Mouse (Mus musculus): ENCODE data around the gene 6030408B16Rik. TPM values are rescaled to one million over a fixed set of nuclear protein-coding genes. Genes with fewer than 3 reads are reported as not detected.

The 6030408B16Rik gene
- under 1 TPM; 0.31 to 0.32 TPM for total RNA-seq (2021)
- long read RNA-seq, experiment 1 = 0 reads
- long read RNA-seq, experiment 2 = 0 reads

DNA sequence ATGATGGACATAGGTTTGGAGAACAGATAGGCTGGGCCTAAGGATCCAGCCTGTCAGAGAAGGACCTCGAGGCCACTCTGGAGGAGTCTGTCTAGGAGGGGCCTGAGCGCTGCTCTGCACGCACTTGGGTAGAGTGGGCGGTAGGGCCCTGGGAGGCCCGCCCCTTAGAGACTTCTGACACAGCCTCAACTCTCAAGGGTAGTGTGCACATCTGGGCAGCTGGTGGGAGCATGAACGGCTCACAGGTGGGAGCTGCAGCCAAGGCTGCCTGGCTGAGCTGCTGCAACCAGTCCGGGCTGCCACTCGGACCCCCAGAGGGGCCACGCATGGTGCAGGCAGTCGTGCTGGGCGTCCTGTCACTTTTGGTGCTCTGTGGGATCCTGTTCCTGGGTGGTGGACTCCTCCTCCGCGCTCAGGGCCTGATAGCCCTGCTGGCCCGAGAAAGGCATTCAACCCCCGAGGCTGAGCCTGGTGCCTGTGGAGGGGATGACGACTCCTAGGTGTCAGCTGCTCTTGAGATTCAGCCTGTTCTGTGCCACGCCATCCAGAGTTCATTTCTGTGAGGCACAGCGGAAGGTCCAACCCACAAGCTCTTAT is at the start of gene 6030408B16Rik:
TSS of gene 6030408B16Rik (plus strand) at position 188 of the 597 bp plus-strand sequence.
- no peak for DNase-seq

DNA sequence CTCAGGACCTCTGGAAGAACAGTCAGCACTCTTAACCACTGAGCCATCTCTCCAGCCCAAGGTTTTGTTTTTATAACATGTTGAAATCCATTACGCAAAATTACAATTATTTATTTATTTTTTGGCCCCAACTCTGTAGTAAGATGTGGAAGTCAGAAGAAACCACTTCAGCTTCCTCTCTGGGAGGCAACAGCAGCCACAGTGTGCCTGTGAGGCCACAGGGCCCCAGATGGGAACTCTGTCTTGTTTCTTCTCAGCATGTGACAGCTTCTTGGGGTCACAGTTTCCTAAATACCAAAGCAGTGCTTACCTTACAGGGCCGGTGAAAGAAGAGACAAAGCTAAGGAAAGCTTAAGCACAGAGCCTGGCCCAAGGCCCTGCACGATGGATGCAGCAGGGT is 49.0 kb upstream of the 6030408B16Rik start:
- DNase-seq = no peak

DNA sequence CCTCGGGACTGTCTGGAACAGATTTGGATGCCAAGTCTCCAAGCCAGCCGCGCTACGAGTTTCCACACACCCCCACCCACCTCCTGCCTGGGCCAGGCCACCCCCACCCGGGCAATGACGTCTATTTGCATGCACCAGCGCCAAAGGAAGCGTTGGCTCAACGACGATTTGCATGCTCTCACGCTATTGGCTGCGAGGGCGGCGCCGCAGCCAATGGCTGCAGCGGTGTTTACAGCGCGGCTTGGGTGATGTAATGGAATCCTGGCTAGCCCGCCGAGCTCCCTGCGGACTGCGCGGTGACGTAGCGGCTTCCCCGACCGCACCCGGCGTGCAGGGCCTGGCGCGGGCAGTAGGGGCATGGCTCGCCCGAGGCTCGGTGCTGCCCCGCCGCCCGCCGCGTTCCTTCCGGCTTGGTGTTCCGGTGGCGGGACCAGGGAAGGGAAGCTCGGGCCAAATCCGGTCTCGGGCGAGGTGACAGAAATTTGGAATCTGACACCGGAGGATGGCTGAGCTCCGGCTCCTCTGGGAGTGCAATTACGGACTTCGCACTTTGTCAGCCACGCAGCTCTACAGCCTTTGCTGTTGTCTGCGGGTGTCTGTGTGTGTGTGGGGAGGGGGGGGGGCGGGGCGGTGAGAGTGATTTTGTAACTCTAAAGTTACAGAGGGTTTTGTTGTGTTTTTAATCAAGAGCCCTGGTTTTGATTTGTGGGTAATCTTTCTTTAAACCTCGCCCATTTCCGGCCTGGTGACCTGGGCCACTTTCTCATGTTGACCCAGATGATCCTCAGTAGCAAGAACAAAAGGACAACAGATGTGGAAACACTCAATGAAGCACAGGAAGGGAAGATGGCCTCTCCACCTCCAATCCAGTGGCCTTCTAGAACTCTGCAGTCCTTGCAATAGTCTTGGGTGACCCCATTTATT is 46.5 kb upstream of the 6030408B16Rik start:
- DNase-seq = peak; percentile 97

DNA sequence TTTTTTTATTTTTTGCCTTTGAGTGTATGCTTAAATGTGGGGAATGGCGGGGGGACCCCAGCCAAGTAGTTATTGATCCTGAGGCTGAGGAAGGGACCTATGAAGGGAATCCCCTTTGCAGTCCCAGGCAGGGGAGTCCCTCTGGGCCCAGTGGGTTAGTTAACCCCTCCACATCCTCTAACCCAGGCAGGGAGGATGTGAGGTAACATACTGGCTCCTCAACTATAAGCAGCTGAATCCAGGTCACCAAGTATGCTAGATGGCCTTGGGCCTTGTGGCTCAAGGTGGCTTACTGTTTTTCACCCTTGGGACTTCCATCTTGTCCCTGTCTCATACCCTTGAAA is 45.9 kb upstream of the 6030408B16Rik start:
- DNase-seq = no peak

DNA sequence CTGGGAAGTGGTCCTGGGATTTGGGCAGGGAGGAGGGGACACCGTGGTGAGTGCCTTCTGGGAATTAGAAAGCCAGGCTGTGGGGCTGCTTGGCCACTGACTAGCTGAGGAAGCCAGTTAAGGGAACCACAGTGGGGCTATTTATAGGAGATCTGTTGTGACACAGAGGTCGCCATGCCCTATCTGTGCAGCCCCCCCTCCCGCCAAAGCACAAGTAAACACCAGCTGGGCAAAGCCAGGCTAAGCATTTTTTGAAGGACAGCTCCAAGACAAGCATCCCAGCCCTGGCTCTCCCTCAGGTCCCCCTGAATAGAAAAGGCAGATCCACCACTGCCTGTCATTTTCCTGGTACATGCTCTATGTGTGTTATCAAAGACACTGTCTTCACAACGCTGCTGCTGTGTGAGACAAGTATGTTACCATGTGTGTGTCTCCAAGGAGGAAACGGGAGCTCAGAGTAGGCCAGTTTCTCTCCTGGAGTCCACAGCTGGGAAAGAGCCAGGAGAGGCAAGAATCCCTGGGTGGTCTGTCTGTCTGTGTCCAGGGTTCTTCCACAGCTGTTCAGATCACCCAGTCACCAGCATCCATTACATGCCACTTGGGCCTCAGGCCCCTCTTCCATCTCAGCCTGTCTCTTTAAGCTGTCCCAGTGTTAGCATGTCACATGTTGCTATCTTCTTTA is 44.8 kb upstream of the 6030408B16Rik start:
- peak; percentile 71 for DNase-seq

DNA sequence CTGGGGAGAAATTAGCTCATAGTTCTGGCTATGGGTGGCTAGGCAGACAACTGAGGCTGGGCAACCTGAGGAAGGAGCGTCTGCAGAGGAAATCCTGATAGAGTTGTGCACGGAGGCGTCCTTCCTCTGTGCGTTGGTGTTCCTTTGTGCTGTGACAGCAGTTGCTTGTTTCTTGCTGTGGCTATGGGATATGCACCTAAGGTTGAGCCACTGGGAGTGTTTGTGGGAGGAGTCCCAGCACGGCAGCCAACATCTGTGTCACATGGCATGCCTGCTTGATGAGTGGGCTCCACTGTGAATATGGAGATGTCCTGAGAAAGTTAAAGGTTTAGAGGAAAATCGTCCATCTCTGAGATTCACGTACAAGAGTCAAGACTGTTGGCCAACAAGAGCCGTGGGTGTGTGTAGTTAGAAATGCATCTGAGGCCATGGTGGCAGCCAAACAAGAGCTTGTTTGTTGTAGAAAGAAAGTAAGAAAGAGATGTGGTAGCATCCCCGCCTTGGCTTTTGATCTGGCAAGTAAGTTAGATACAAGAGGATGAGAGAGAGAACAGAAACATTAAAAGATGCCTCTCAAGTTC is 42.7 kb upstream of the 6030408B16Rik start:
- DNase-seq = no peak

DNA sequence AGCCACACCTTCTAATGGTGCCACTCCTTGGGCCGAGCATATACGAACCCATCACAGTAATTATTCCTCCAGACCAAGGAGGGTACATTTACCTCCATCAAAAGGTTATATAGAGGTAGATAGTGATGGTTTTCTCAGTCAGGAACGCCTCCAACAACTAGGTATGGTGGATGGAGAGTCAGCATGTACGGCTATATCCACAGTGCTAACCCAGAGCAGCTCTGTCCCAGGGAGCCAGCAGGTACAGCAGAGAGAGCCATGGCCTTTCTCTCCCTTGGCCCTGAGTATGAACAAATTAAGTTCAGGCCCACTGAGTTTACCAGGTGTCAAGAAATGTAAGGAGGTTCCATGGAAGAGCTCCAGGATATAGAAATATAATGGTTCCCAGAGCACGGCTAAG is 41.1 kb upstream of the 6030408B16Rik start:
- no peak for DNase-seq

DNA sequence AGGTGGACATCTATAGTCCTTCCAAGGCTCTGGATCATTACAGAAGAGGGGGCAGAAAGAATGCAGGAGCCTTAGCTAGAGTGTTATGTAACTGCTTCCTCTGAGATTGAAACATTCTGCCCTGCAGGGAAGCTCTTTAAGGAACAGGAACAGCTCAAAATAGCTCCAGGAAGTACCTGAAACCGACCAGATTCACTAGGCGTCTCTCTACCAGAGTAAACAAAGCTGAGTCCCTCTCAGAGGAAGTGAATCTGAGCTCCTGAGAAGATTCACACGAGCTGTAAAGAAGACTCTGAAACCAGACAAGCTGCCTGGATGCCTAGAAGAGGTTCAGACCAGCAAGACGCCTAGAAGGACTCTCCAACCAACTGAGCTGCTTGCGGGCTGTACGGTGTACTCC is 40.4 kb upstream of the 6030408B16Rik start:
- DNase-seq = no peak

DNA sequence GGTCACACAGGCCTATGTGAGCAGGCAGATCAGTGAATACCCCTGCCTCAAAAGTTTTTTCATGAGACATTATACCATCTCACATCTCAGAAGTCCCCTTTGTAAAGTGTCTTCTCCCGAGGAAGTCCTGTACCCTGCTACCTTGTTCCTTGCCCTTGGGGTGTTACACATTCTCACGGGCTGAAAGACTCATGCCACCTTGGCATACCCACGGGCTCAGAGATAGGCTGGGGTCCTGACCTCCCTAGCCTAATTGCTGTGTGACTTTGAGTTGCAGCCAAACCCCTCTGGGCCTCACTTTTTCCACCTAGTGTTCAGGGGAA is 39.5 kb upstream of the 6030408B16Rik start:
- DNase-seq = no peak

DNA sequence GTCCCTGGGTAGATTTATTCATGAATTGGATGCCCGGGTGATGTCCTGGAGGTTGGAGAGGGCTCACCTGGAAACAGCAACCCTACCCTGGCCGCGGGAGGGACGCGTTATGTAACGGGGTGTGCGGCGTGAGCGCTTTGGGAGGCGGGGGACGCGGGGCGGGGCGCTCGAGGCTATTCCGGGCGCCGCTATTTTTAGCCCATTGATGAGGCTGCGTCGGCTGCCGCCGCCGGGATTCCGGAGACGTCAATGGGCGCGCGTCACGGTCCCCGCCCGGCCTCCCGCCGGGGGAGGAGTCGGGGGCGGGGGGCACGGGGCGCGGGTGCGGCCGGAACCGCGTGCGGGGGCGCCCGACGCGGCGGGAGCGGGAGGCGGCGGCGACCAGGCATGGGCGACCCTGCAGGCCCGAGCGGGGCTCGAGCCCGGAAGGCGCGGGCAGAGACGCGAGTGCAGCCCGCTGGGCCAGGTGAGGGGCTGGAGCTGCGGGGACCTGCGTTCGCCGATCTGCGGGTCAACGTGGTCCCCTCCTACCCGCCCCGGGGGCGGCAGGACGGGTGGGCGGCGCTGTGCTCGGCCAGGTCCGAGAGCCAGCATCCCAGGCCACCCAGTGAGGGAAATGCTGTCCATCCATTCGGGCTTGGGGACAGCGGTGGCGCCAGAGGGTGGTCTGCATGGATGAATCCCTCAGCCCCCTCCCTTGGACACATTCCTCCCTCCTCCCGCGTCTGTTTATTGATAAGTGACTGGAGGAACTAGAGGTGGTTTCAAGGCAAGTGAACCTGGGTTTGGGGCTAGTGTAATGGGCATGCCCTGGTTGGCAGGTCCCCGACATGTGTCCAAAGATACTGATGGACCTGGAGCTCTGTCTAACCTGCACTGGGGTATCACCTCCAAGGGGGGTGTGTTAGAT is 38.9 kb upstream of the 6030408B16Rik start, which contains the start of gene Nr4a1:
TSS of gene Nr4a1 (plus strand) at position 384 of the 910 bp plus-strand sequence.
- peak; percentile 91 for DNase-seq

DNA sequence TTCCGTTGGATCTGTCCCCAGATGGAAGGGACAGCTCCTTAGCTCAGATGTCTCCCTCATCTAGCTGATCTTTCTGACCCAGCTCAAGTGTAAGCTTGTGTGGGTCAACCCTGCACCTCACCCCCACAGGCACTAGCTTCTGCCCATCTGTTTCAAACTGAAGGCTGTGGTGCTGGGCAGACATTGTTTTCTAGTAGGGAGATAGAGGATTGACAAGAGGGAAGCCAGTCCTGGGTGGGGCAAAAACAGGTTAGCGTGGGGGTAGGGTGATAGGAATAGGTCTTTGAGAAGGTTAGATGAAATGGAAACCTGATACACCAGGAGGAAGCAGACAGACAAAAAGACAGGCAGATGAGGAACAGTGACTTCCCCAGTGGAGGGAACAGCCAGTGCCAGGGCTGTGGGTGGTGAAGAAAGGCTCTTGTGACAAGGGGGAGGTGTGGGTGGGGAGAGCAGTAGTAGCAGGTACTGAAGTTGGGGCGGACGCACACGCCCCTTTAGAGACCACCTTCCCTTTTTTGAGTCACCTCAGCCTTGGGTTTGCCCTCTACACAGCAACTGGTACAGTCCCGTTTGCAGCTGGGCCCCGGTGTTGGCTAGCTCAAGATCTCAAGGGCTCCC is 37.1 kb upstream of the 6030408B16Rik start:
- no peak for DNase-seq

DNA sequence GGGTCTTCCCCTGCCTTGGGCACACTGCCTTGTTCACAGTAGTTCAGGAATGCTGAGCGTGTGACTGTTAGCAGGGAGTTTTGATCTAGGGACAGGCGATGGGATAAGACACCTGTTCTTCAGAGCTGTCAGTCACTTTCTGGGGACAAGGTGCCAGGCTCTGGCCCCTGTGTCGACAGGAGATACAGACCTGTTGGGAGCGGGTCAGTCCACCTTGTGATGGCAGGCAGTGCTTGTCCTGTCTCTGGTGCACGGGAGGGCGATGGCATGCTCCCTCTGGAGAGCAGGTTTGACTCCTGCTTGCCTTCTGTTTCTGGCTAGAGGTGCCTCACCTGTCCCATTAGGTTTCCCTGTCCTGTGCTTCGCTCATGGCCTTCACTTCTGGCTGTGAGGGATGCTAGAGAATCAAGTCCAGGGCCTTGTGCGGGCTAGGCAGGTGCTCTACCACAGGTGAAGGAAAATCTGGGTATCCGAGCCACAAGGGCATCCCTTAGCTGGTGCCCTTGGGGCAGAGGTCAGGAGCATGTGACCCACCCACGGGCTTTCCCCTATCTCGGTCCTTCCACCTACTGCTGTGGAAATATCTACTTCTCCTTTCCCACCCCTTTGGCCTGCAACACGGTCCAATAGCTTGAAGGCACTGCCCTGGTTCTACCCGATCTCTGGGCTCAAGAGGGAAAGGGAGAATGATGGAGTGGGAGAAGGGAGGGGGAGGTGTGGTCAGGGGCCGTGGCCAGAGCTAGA is 36.4 kb upstream of the 6030408B16Rik start:
- no peak for DNase-seq

DNA sequence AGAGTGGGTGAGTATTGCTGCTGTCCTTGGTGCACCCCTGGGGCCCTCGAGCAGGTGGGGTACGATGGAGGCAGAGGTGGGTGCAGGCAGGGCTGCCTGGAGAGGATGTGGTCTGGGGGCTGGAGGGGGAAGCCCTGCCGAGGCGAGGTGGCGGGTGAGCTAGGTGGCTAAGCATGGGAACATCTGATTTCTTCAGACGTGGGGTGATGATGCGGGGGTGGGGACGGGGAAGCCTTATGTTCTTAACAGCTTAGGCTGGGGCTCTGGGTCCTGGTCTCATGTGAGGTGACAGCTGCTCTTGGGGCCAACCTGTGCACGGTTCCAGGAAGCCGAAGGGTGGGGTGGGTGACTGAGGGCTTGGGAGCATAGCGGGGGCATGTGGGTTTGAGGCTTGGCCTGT is 34.6 kb upstream of the 6030408B16Rik start:
- peak; percentile 40 for DNase-seq

DNA sequence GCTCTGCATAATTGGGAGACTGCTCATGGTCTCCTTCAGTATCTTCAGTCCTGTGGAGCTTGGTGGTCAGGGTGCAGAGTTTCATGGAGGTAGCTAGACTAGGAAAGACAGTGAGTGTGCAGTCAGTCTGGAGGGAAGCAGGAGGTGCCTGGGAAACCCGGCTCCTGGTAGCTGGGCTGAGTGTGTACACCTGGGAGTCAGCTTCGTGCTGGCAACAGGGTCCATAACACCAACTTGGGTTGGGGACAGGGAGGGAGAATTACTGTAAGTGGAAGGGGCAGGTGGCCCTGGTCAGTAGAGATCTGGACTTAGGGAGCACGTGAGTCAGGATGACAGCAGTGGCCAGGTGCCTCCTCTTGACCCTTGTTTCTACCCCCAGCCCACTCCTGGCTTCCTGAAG is 33.1 kb upstream of the 6030408B16Rik start:
- no peak for DNase-seq

DNA sequence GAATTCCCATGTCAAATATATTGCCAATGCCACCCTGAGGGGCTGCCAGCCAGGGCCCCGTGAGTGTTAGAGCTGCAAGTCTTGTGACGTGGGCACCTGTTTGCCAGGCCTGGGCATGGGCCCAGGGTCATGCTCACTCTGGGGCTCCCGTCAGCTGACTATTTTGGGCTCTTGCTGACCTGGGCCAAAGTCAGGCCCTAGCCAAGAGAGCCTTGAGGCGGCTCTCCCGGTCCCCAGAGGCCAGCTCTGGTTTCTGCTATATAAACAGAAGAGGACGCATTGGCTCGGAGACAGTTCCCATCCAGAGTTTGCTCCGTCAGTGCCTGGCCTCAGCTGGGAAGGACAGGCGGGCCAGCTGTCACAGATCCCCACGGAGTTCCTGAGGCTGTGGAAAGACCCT is 32.6 kb upstream of the 6030408B16Rik start:
- peak; percentile 95 for DNase-seq

DNA sequence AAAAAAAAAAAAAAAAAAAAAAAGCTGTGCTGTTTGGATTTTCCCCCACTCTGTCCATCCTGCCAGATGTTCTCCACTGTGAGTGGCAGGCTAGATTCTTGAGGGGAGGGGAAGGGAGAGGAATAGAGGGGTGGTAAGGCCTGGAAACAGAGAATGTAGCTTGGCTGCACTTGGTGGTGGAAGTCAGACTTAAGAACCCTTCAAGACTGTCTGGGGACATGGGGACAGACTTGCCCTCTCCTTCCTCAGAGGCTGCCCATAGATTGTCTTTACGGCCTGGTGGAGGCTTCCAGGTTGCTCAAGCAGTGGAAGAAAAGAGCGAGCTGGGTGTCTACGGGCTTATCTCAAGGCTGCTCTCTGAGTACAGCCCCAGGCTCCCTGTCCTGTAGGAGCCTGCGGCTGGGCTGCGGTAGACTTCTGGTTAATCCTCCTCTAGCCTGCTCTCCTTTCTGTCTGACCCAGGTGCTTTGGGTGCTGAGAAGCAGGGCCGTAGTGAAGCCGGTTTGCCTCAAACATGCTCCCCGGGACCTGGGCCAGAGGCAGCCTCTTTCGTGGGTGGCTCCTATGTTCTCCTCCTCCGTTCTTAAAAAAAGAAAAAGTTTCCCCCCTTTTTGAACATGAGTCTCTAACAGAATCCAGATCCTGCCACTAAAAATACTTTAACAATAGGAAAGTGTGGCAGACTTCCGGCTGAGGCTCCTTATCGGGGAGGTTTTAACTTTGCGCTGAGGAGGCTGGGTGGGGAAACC is 32.0 kb upstream of the 6030408B16Rik start:
- no peak for DNase-seq

DNA sequence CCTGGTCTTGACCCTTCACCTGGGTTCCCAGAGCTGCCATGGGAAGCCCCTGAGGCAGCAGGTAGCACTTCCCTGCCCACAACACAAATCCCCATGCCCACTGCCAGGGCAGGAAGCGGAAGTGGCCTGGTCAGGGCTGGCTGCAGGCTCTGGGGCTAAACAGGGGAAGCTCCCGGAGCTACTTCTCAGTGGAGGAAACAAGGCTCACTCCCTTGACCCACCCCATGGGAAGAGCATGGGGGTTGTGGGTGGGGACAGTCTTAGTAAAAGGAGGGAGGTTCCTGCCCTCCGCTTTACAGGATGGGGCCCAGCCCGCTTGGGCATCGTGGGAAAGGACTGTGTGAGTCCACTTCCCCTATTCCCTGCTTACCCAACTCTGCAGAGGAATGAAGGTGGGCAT is 30.5 kb upstream of the 6030408B16Rik start:
- peak; percentile 56 for DNase-seq

DNA sequence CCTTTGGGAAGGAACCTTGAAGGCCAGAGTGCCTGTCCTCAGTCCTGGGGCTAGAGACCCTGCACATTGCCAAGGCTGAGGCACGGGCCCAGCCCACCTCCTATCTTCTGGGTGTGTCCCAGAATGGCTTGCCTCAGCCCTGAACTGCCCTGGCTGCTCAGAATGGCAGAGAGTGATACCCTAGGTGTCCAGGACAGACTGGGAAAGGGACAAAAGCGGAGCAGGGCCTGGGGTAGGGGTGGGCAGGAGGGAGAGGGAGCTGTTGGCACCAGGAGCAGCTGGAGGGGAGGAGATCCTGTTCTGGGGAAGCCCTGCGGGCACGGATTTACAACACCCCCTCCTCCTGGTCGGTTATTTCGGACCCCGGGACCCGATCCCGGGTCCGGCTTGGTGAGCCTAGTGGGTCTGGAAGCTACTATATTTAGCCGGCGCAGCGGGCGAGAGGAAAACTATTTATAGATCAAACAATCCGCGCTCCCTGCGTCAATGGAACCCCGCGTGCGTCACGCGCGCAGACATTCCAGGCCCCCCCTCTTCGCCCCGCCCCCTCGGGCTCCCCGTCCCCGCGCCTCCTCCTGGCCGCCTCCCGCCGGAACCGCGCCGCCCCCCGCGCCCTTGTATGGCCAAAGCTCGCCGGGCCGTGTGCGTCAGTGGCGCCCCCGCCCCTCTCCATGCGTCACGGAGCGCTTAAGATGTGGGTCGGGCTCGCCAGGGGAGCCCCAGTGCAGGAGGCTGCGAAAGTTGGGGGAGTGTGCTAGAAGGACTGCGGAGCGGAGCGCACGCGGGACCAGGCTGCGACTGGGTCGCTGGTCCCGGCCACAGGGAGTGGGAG is 26.7 kb upstream of the 6030408B16Rik start:
- DNase-seq = peak; percentile 97
